Mouse (Mus musculus) stomach, embryonic 16.5 days (tissue): ENCODE measurements around the gene Lrch3. TPM values are rescaled to one million over a fixed set of nuclear protein-coding genes. Genes with fewer than 3 reads are reported as not detected.
"Not testable (repeated sequence)": the region's sequence is repeated elsewhere in the genome, so short reads cannot be mapped to it uniquely, and the experiment has no call there.

Experiments
- ATAC-seq: fragments of 200-750 bp; cut with Nextera tagmentation; 2 replicates; pipeline ENCODE4 v1.8.0; 2017; ENCODE audit warnings: moderate number of reproducible peaks, moderate TSS enrichment; ENCODE audit not compliant: insufficient read depth, low FRiP score
- H3K27ac ChIP-seq: fragments of 300-500 bp; sonication (generic); 2 replicates; pipeline ENCODE4 v1.5.1; 2014; ENCODE audit warnings: low read length
- H3K27me3 ChIP-seq: fragments of 300-500 bp; sonication (generic); 2 replicates; pipeline ENCODE4 v1.6.1; 2014; ENCODE audit warnings: low read length, control low read depth, mixed read lengths; ENCODE audit not compliant: control insufficient read depth, insufficient read depth
- H3K36me3 ChIP-seq: fragments of 300-500 bp; sonication (generic); 2 replicates; pipeline ENCODE4 v1.6.1; 2014; ENCODE audit warnings: low read length; ENCODE audit not compliant: control insufficient read depth, insufficient read depth
- H3K4me1 ChIP-seq: fragments of 300-500 bp; sonication (generic); 2 replicates; pipeline ENCODE4 v1.6.1; 2014; ENCODE audit warnings: low read length, control low read depth, mixed read lengths; ENCODE audit not compliant: control insufficient read depth, insufficient read depth
- H3K4me2 ChIP-seq: fragments of 300-500 bp; sonication (generic); 2 replicates; pipeline ENCODE4 v1.6.1; 2014; ENCODE audit warnings: low read depth, low read length, mixed read lengths
- H3K4me3 ChIP-seq: fragments of 300-500 bp; sonication (generic); replicated peaks from 2 replicates; pipeline ENCODE4 v1.5.1; 2014; ENCODE audit warnings: mild to moderate bottlenecking, low read length
- H3K9ac ChIP-seq: fragments of 300-500 bp; sonication (generic); 2 replicates; pipeline ENCODE4 v1.6.1; 2014; ENCODE audit warnings: low read length
- H3K9me3 ChIP-seq: fragments of 300-500 bp; sonication (generic); replicated peaks from 2 replicates; pipeline ENCODE4 v1.6.1; 2016; ENCODE audit warnings: low read length, control low read depth; ENCODE audit not compliant: control insufficient read depth
- WGBS: fragments of 180-500 bp; shearing (Covaris S2); extraction: QIAGEN DNeasy Blood & Tissue Kit; methylation state at CpG from one replicate; pipeline ENCODE4 v1.1.7; 2014; 5-methylcytosine and 5-hydroxymethylcytosine counted together
- polyA plus RNA-seq: library from polyadenylated mRNA; unstranded; fragments of >200 nt; fragmentation: Nextera tagmentation; extraction: Ambion mirVana; gene quantifications from 2 replicates; pipeline ENCODE4 v1.2.1, GENCODE M21; 2015

Gene Lrch3
- polyA plus RNA-seq, 1 experiment from 2014 or later: 15.5 TPM

GRCm38 (mm10) chr16:32902051-32902428 is 11.9 kb upstream of the Lrch3 start:
- WGBS: 58% methylated on average over 3 of the region's 3 CpGs
- H3K4me1 ChIP-seq: no peaks in the 10 kb centered on the region
- H3K36me3 ChIP-seq: peaks cover 3% of the 10 kb centered on the region; the same call in 1 of the 2 replicates
- no peak overlapping the region for H3K27ac ChIP-seq
- H3K9me3 ChIP-seq: no peaks in the 10 kb centered on the region
- no peak for ATAC-seq
- no peak overlapping the region for H3K4me3 ChIP-seq
- H3K4me2 ChIP-seq: no peak overlapping the region
- H3K9ac ChIP-seq: no peak overlapping the region
- H3K27me3 ChIP-seq: no peaks in the 10 kb centered on the region

- 79% methylated on average over 2 of the region's 2 CpGs for WGBS
- no peaks in the 10 kb centered on the region for H3K9me3 ChIP-seq
- no peaks in the 10 kb centered on the region for H3K27me3 ChIP-seq
- no peaks in the 10 kb centered on the region for H3K4me1 ChIP-seq
- H3K9ac ChIP-seq: no peak overlapping the region
- H3K36me3 ChIP-seq: peaks cover 3% of the 10 kb centered on the region; the same call in 1 of the 2 replicates
- no peak overlapping the region for H3K4me3 ChIP-seq
- no peak for ATAC-seq
- H3K27ac ChIP-seq: no peak overlapping the region
- no peak overlapping the region for H3K4me2 ChIP-seq
These were observed 7.7 kb upstream of the Lrch3 start for GRCm38 (mm10) chr16:32906186-32906585.

- no peak overlapping the region for H3K9ac ChIP-seq
- H3K27ac ChIP-seq: no peak overlapping the region
- WGBS: 67% methylated on average over 8 of the region's 8 CpGs
- no peaks in the 10 kb centered on the region for H3K9me3 ChIP-seq
- H3K4me1 ChIP-seq: no peaks in the 10 kb centered on the region
- peaks cover 3% of the 10 kb centered on the region; the same call in 1 of the 2 replicates for H3K36me3 ChIP-seq
- H3K4me3 ChIP-seq: no peak overlapping the region
- ATAC-seq: no peak
- H3K27me3 ChIP-seq: no peaks in the 10 kb centered on the region
- no peak overlapping the region for H3K4me2 ChIP-seq
These were observed 7.2 kb upstream of the Lrch3 start for GRCm38 (mm10) chr16:32906727-32907126.

- Histone ChIP-seq H3K4me2 (peak overlapping the region; percentile 71), H3K4me1 (peaks cover 10% of the 10 kb centered on the region), H3K27ac (no peak overlapping the region), H3K36me3 (no peaks in the 10 kb centered on the region), H3K9me3 (no peaks in the 10 kb centered on the region), H3K27me3 (no peaks in the 10 kb centered on the region), H3K4me3 (peak overlapping the region; percentile 90; the same call in 1 of the 2 replicates), H3K9ac (no peak overlapping the region)
- no peak for ATAC-seq
- WGBS: 51% methylated on average over 7 of the region's 7 CpGs
These were observed 688 bp upstream of the Lrch3 start for GRCm38 (mm10) chr16:32913212-32913611.

- no peak for ATAC-seq
These were observed 1.6 kb downstream of the Lrch3 start for GRCm38 (mm10) chr16:32915292-32916068.

GRCm38 (mm10) chr16:32926629-32927028 is 12.7 kb downstream of the Lrch3 start:
- WGBS: 90% methylated on average over 9 of the region's 9 CpGs
- not testable (repeated sequence) for H3K4me3 ChIP-seq, H3K27ac ChIP-seq, H3K27me3 ChIP-seq, H3K4me1 ChIP-seq, H3K36me3 ChIP-seq, H3K9me3 ChIP-seq, ATAC-seq, H3K4me2 ChIP-seq, H3K9ac ChIP-seq

More at GRCm38 (mm10) chr16:32915292-32916068, 1.6 kb downstream of the Lrch3 start:
- Histone ChIP-seq H3K4me3 (peak overlapping the region; percentile 29), H3K4me1 (peaks cover 10% of the 10 kb centered on the region), H3K4me2 (peak overlapping the region; percentile 57), H3K9ac (no peak overlapping the region; the same call in 1 of the 2 replicates), H3K27ac (no peak overlapping the region), H3K9me3 (no peaks in the 10 kb centered on the region), H3K36me3 (no peaks in the 10 kb centered on the region), H3K27me3 (no peaks in the 10 kb centered on the region)
- 60% methylated on average over 9 of the region's 9 CpGs for WGBS

GRCm38 (mm10) chr16:32927044-32927443 is 13.1 kb downstream of the Lrch3 start:
- H3K27me3 ChIP-seq: no peaks in the 10 kb centered on the region
- no peaks in the 10 kb centered on the region for H3K4me1 ChIP-seq
- ATAC-seq: no peak
- WGBS: 86% methylated on average over 8 of the region's 8 CpGs
- no peak overlapping the region for H3K4me2 ChIP-seq
- H3K27ac ChIP-seq: no peak overlapping the region
- peaks cover 3% of the 10 kb centered on the region; the same call in 1 of the 2 replicates for H3K36me3 ChIP-seq
- no peaks in the 10 kb centered on the region for H3K9me3 ChIP-seq
- no peak overlapping the region for H3K4me3 ChIP-seq
- no peak overlapping the region for H3K9ac ChIP-seq

GRCm38 (mm10) chr16:32929918-32930317 is 16.0 kb downstream of the Lrch3 start:
- Histone ChIP-seq H3K9me3 (no peaks in the 10 kb centered on the region), H3K4me3 (no peak overlapping the region), H3K27ac (no peak overlapping the region), H3K4me2 (no peak overlapping the region), H3K9ac (no peak overlapping the region), H3K4me1 (0 out of 2 replicates have a peak, but pooled peaks cover 3% of the 10 kb centered on the region), H3K36me3 (peaks cover 3% of the 10 kb centered on the region; the same call in 1 of the 2 replicates), H3K27me3 (no peaks in the 10 kb centered on the region)
- no peak for ATAC-seq
- WGBS: 44% methylated on average over 2 of the region's 2 CpGs

- H3K36me3 ChIP-seq: no peaks in the 10 kb centered on the region
- no peaks in the 10 kb centered on the region for H3K27me3 ChIP-seq
- no peak overlapping the region for H3K4me3 ChIP-seq
- H3K4me2 ChIP-seq: no peak overlapping the region
- H3K4me1 ChIP-seq: 0 out of 2 replicates have a peak, but pooled peaks cover 6% of the 10 kb centered on the region
- ATAC-seq: no peak
- no peaks in the 10 kb centered on the region for H3K9me3 ChIP-seq
- H3K9ac ChIP-seq: no peak overlapping the region
- WGBS: 50% methylated on average over 2 of the region's 2 CpGs
- no peak overlapping the region for H3K27ac ChIP-seq
These were observed 20.6 kb downstream of the Lrch3 start for GRCm38 (mm10) chr16:32934470-32934869.
